Mouse (Mus musculus) CH12.LX (cell line): ENCODE data around the gene Clip1. TPM values are rescaled to one million over a fixed set of nuclear protein-coding genes. Genes with fewer than 3 reads are reported as not detected.

Experiments
- DNase-seq: peaks from one replicate; pipeline ENCODE4 v3.0.0-alpha.2; 2013; ENCODE audit errors: extremely low read depth
- H3K27ac ChIP-seq: 2 replicates; pipeline ENCODE4 v1.5.1; 2012; ENCODE audit warnings: low read depth, mild to moderate bottlenecking, control low read depth, moderate library complexity; ENCODE audit not compliant: insufficient read depth
- H3K27me3 ChIP-seq: replicated peaks from 2 replicates; pipeline ENCODE3; 2012; ENCODE audit warnings: inconsistent platforms
- H3K36me3 ChIP-seq, 2 experiments: replicated peaks in 1 of 2; 2 replicates each; pipeline versions ENCODE3 to v1.6.1; 2012; ENCODE audit warnings: inconsistent platforms in 1 of 2, low read length in 1 of 2, mild to moderate bottlenecking in 1 of 2, mixed read lengths in 1 of 2, moderate library complexity in 1 of 2; ENCODE audit not compliant: control insufficient read depth in 1 of 2, insufficient read depth in 1 of 2
- H3K4me1 ChIP-seq, 2 experiments: 2 replicates each; pipeline ENCODE4 v1.6.1; 2012; ENCODE audit warnings: inconsistent platforms in 1 of 2, moderate library complexity in 1 of 2; ENCODE audit not compliant: insufficient read depth in 2 of 2, control insufficient read depth in 1 of 2
- H3K4me2 ChIP-seq: 2 replicates; pipeline ENCODE4 v1.6.1; 2012; ENCODE audit warnings: low read depth, mild to moderate bottlenecking, control low read depth; ENCODE audit not compliant: poor library complexity, insufficient read depth, severe bottlenecking
- H3K4me3 ChIP-seq, 3 experiments: fragments of 150-350 bp in 1 of 3; sonication (generic) in 1 of 3; replicated peaks in 1 of 3; 2 replicates each; pipeline versions ENCODE3 to v1.5.1; 2011 to 2012; ENCODE audit warnings: low read depth in 2 of 3, low read length in 2 of 3, mild to moderate bottlenecking in 2 of 3, moderate library complexity in 2 of 3, control low read depth in 1 of 3, improper control_type of control experiment in 1 of 3, inconsistent platforms in 1 of 3, mixed read lengths in 1 of 3; ENCODE audit not compliant: poor library complexity in 1 of 3
- H3K79me2 ChIP-seq: replicated peaks from 2 replicates; pipeline ENCODE4 v1.6.1; 2012; ENCODE audit warnings: mild to moderate bottlenecking, moderate library complexity; ENCODE audit not compliant: control insufficient read depth, poor library complexity, insufficient read depth, severe bottlenecking; ENCODE audit errors: extremely low read depth
- H3K9ac ChIP-seq: 2 replicates; pipeline ENCODE4 v1.6.1; 2012; ENCODE audit warnings: low read depth, mild to moderate bottlenecking, control low read depth, moderate library complexity; ENCODE audit not compliant: insufficient read depth
- H3K9me3 ChIP-seq: replicated peaks from 2 replicates; pipeline ENCODE3; 2012; ENCODE audit warnings: low read length, inconsistent platforms, mixed read lengths
- E2F4 ChIP-seq: IDR thresholded peaks from 2 replicates; pipeline ENCODE4 v1.6.1; 2011; ENCODE audit warnings: low read depth, low read length, improper control_type of control experiment; ENCODE audit not compliant: insufficient replicate concordance
- ETS1 ChIP-seq: conservative IDR thresholded peaks from 2 replicates; pipeline ENCODE4 v1.6.1; 2012; ENCODE audit warnings: low read depth, mild to moderate bottlenecking, inconsistent platforms, low read length, improper control_type of control experiment, moderate library complexity
- GABPA ChIP-seq: IDR thresholded peaks from 2 replicates; pipeline ENCODE4 v1.6.1; 2012; ENCODE audit warnings: low read depth, low read length, improper control_type of control experiment, inconsistent platforms; ENCODE audit not compliant: insufficient replicate concordance
- IRF4 ChIP-seq: IDR thresholded peaks from 2 replicates; pipeline ENCODE4 v1.6.1; 2014; ENCODE audit warnings: low read depth, mild to moderate bottlenecking, inconsistent platforms, low read length, improper control_type of control experiment
- JUN ChIP-seq: IDR thresholded peaks from 2 replicates; pipeline ENCODE4 v1.6.1; 2011; ENCODE audit warnings: low read depth, mild to moderate bottlenecking, low read length, improper control_type of control experiment, moderate library complexity; ENCODE audit not compliant: insufficient read depth
- JUND ChIP-seq: conservative IDR thresholded peaks from 2 replicates; pipeline ENCODE4 v1.6.1; 2011; ENCODE audit warnings: low read depth, low read length, improper control_type of control experiment
- KAT2A ChIP-seq: IDR thresholded peaks from 2 replicates; pipeline ENCODE4 v1.6.1; 2012; ENCODE audit warnings: low read length, improper control_type of control experiment, inconsistent platforms; ENCODE audit not compliant: insufficient replicate concordance
- MAFK ChIP-seq: IDR thresholded peaks from 2 replicates; pipeline ENCODE4 v1.6.1; 2011; ENCODE audit warnings: low read length, improper control_type of control experiment; ENCODE audit not compliant: insufficient replicate concordance
- MAZ ChIP-seq: IDR thresholded peaks from 2 replicates; pipeline ENCODE4 v1.6.1; 2012; ENCODE audit warnings: low read depth, mild to moderate bottlenecking, inconsistent platforms, low read length, improper control_type of control experiment, moderate library complexity
- MXI1 ChIP-seq: IDR thresholded peaks from 2 replicates; pipeline ENCODE4 v1.6.1; 2011; ENCODE audit warnings: mild to moderate bottlenecking, low read depth, low read length, improper control_type of control experiment
- MYC ChIP-seq: IDR thresholded peaks from 2 replicates; pipeline ENCODE4 v1.6.1; 2011; ENCODE audit warnings: low read depth, mild to moderate bottlenecking, improper control_type of control experiment, low read length
- NELFE ChIP-seq: IDR thresholded peaks from 2 replicates; pipeline ENCODE4 v1.6.1; 2011; ENCODE audit warnings: low read depth, low read length, improper control_type of control experiment
- PAX5 ChIP-seq: IDR thresholded peaks from 2 replicates; pipeline ENCODE4 v1.6.1; 2012; ENCODE audit warnings: low read length, inconsistent platforms, mixed read lengths
- POLR2A ChIP-seq: IDR thresholded peaks from 2 replicates; pipeline ENCODE4 v1.6.1; 2011; ENCODE audit warnings: low read depth, mild to moderate bottlenecking, improper control_type of control experiment, low read length
- POLR2AphosphoS2 ChIP-seq: IDR thresholded peaks from 2 replicates; pipeline ENCODE4 v1.6.1; 2011; ENCODE audit warnings: low read depth, low read length, improper control_type of control experiment
- RCOR1 ChIP-seq: conservative IDR thresholded peaks from 2 replicates; pipeline ENCODE4 v1.6.1; 2012; ENCODE audit warnings: low read depth, mild to moderate bottlenecking, inconsistent platforms, low read length, improper control_type of control experiment
- SIN3A ChIP-seq: IDR thresholded peaks from 2 replicates; pipeline ENCODE4 v1.6.1; 2012; ENCODE audit warnings: low read length, improper control_type of control experiment, inconsistent platforms
- SMC3 ChIP-seq: IDR thresholded peaks from 2 replicates; pipeline ENCODE4 v1.6.1; 2011; ENCODE audit warnings: low read depth, low read length, improper control_type of control experiment
- TCF12 ChIP-seq: IDR thresholded peaks from 2 replicates; pipeline ENCODE4 v1.6.1; 2014; ENCODE audit warnings: low read depth, mild to moderate bottlenecking, inconsistent platforms, low read length, improper control_type of control experiment
- UBTF ChIP-seq: IDR thresholded peaks from 2 replicates; pipeline ENCODE4 v1.6.1; 2012; ENCODE audit warnings: low read depth, mild to moderate bottlenecking, inconsistent platforms, low read length, improper control_type of control experiment, moderate library complexity
- USF1 ChIP-seq: IDR thresholded peaks from 2 replicates; pipeline ENCODE4 v1.6.1; 2014; ENCODE audit warnings: low read depth, mild to moderate bottlenecking, inconsistent platforms, low read length, improper control_type of control experiment
- ZC3H11A ChIP-seq: IDR thresholded peaks from 2 replicates; pipeline ENCODE4 v1.6.1; 2012; ENCODE audit warnings: low read depth, mild to moderate bottlenecking, inconsistent platforms, low read length, improper control_type of control experiment
- ZNF384 ChIP-seq: IDR thresholded peaks from 2 replicates; pipeline ENCODE4 v1.6.1; 2012; ENCODE audit warnings: low read depth, low read length, improper control_type of control experiment, inconsistent platforms
- dilution Hi-C: fragments of 300-500 bp; cut with MboI; formaldehyde crosslinking; loops from 2 replicates; pipeline ENCODE4 v1.14.3; 2020; ENCODE audit warnings: low sequenced_read_pairs; ENCODE audit not compliant: extremely low pct_unique_long_range_greater_than_20kb, extremely low pct_ligation_motif_present
- in situ Hi-C: fragments of 300-500 bp; cut with MboI; formaldehyde crosslinking; loops from 3 replicates; pipeline ENCODE4 v1.14.3; 2019; ENCODE audit warnings: low sequenced_read_pairs, low pct_ligation_motif_present, low pct_unique_long_range_greater_than_20kb, mixed read lengths
- polyA plus RNA-seq: library from polyadenylated mRNA; unstranded; fragments of >175 nt; gene quantifications from 2 replicates; pipeline ENCODE4 v1.2.1, GENCODE M21; 2012; ENCODE audit warnings: low read depth; ENCODE audit not compliant: insufficient read length
- total RNA-seq, 2 experiments: library from RNA; depleted of rRNA; stranded (reverse); fragments of 300-350 nt in 1 of 2; fragments of >200 nt in 1 of 2; gene quantifications; 2 replicates each; pipeline ENCODE4 v1.2.3; 2012 to 2014

Gene Clip1
- total and polyA plus RNA-seq, 3 experiments: 24.9 to 42.9 (median 28.1) TPM

- dilution Hi-C loops: no loop called here
- Histone ChIP-seq H3K27ac (no peak overlapping the region), H3K4me3 (no peak overlapping the region)
- TF ChIP-seq ZC3H11A (no peak), USF1 (no peak), JUN (no peak), RCOR1 (no peak), E2F4 (no peak), GABPA (no peak), JUND (no peak), MAFK (no peak), POLR2AphosphoS2 (no peak), MXI1 (no peak), SMC3 (no peak), ETS1 (no peak), PAX5 (no peak), MAZ (no peak)
- TF ChIP-seq, all 38 proteins: peak for 0
- 0 out of 2 replicates have a peak overlapping the region, but pooled peaks have one; percentile 66 for H3K9ac ChIP-seq
- no peak for DNase-seq
- H3K79me2 ChIP-seq: peaks cover 16% of the 10 kb centered on the region
- in situ Hi-C loops: no loop called here
- peaks cover 6 to 54% of the 10 kb centered on the region in 2 experiments for H3K4me1 ChIP-seq
- peaks cover 0 to 24% of the 10 kb centered on the region in 2 experiments for H3K36me3 ChIP-seq
- H3K9me3 ChIP-seq: no peaks in the 10 kb centered on the region
- H3K4me2 ChIP-seq: peak overlapping the region; percentile 86; the same call in 1 of the 2 replicates
- H3K27me3 ChIP-seq: no peaks in the 10 kb centered on the region
Measured at GRCm38 (mm10) chr5:123671473-123671820, 13.0 kb downstream of the Clip1 start.

DNA sequence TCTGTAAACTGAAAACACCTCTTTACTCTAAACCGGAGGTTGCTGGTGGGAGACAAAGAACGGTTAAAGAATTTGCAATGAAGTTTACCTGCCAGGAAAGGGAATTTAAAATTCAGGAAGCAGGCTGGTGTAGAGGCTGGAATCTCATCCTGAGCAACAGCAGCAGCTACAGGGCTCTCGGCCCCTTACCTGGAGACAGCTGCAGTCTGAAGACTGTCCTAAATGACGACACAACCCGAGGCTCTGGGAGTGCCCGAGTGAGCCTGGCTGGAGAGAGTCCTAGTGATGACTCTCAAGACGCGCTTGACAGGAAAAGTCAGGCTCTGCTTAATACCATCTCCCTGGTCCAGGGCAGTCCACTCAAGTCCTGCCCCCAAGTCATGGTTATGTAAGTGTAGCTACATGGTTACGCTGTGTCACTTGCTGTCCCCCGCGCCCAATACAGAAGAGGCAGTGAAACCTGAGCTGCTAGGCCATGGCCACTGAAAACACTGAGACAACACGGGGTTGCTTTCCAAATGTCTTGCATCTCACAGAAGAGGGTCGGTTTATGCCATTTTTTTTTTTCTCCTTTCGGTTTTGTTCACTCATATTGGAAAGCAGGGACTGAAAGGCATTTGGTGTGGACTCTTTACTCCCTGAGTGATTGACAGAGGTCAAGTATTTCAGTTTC is 13.5 kb downstream of the Clip1 start:
- no peak for TF ChIP-seq KAT2A
- no peak for TF ChIP-seq E2F4
- TF ChIP-seq POLR2A: 0 out of 2 replicates have a peak, but pooled peaks have one; percentile 35
- peak; percentile 87; the same call in 1 of the 2 replicates for TF ChIP-seq UBTF
- TF ChIP-seq MAZ: 0 out of 2 replicates have a peak, but pooled peaks have one; percentile 30
- peak; percentile 48; the same call in 1 of the 2 replicates for TF ChIP-seq NELFE
- 0 out of 2 replicates have a peak, but pooled peaks have one; percentile 11 for TF ChIP-seq IRF4
- peak; percentile 73 for TF ChIP-seq ZNF384
- TF ChIP-seq SIN3A: peak; percentile 67; the same call in 1 of the 2 replicates
- TF ChIP-seq MYC: no peak
- 0 out of 2 replicates have a peak, but pooled peaks have one; percentile 35 for TF ChIP-seq TCF12
- TF ChIP-seq, all 38 proteins: peak for 8
- peak overlapping the region; percentile 70 for H3K27ac ChIP-seq
- H3K36me3 ChIP-seq: peaks cover 0 to 25% of the 10 kb centered on the region in 2 experiments
- in situ Hi-C loops: no loop called here
- H3K4me3 ChIP-seq: peak overlapping the region; percentile 30 to 49 (median 47)
- H3K4me2 ChIP-seq: peak overlapping the region; percentile 86
- H3K27me3 ChIP-seq: no peaks in the 10 kb centered on the region
- H3K79me2 ChIP-seq: peaks cover 16% of the 10 kb centered on the region
- DNase-seq: peak; percentile 40
- H3K9me3 ChIP-seq: no peaks in the 10 kb centered on the region
- dilution Hi-C loops: no loop called here
- peak overlapping the region; percentile 66 for H3K9ac ChIP-seq
- peaks cover 6 to 53% of the 10 kb centered on the region in 2 experiments for H3K4me1 ChIP-seq
